Mouse (Mus musculus) embryonic facial prominence, embryonic 14.5 days (tissue): ENCODE measurements around the gene Lrrc8d. TPM values are rescaled to one million over a fixed set of nuclear protein-coding genes. Genes with fewer than 3 reads are reported as not detected.
"Not testable (repeated sequence)": the region's sequence is repeated elsewhere in the genome, so short reads cannot be mapped to it uniquely, and the experiment has no call there.

Source experiments
- ATAC-seq: fragments of 200-750 bp; cut with Nextera tagmentation; 2 replicates; pipeline ENCODE4 v1.8.0; 2017; ENCODE audit warnings: low read depth, moderate number of reproducible peaks, moderate TSS enrichment
- DNase-seq: peaks from one replicate; pipeline ENCODE4 v3.0.0-alpha.2; 2015; ENCODE audit warnings: low spot score
- H3K27ac ChIP-seq: fragments of 300-500 bp; sonication (generic); replicated peaks from 2 replicates; pipeline ENCODE4 v1.5.1; 2014; ENCODE audit warnings: low read depth, mild to moderate bottlenecking, low read length, moderate library complexity
- H3K27me3 ChIP-seq: fragments of 300-500 bp; sonication (generic); replicated peaks from 2 replicates; pipeline ENCODE4 v1.6.1; 2014; ENCODE audit warnings: low read length; ENCODE audit not compliant: control insufficient read depth, insufficient read depth
- H3K36me3 ChIP-seq: fragments of 300-500 bp; sonication (generic); 2 replicates; pipeline ENCODE4 v1.6.1; 2014; ENCODE audit warnings: low read length, mixed read lengths; ENCODE audit not compliant: control insufficient read depth, insufficient read depth
- H3K4me1 ChIP-seq: fragments of 300-500 bp; sonication (generic); 2 replicates; pipeline ENCODE4 v1.6.1; 2014; ENCODE audit warnings: antibody characterized with exemption, low read length; ENCODE audit not compliant: control insufficient read depth, insufficient read depth
- H3K4me2 ChIP-seq: fragments of 300-500 bp; sonication (generic); 2 replicates; pipeline ENCODE4 v1.6.1; 2014; ENCODE audit warnings: low read depth, mild to moderate bottlenecking, low read length, moderate library complexity, mixed read lengths
- H3K4me3 ChIP-seq: fragments of 300-500 bp; sonication (generic); 2 replicates; pipeline ENCODE4 v1.5.1; 2014; ENCODE audit warnings: low read depth, mild to moderate bottlenecking, low read length
- H3K9ac ChIP-seq: fragments of 300-500 bp; sonication (generic); 2 replicates; pipeline ENCODE4 v1.6.1; 2014; ENCODE audit warnings: low read depth, mild to moderate bottlenecking, low read length, moderate library complexity, mixed read lengths
- H3K9me3 ChIP-seq: fragments of 300-500 bp; sonication (generic); 2 replicates; pipeline ENCODE4 v1.6.1; 2016; ENCODE audit warnings: low read length; ENCODE audit not compliant: control insufficient read depth
- WGBS: fragments of 180-500 bp; shearing (Covaris S2); extraction: QIAGEN DNeasy Blood & Tissue Kit; methylation state at CpG from one replicate; pipeline ENCODE4 v1.1.7; 2014; 5-methylcytosine and 5-hydroxymethylcytosine counted together
- polyA plus RNA-seq: library from polyadenylated mRNA; unstranded; fragments of >200 nt; fragmentation: Nextera tagmentation; extraction: Ambion mirVana; gene quantifications from 2 replicates; pipeline ENCODE4 v1.2.1, GENCODE M21; 2014

Lrrc8d gene
- polyA plus RNA-seq, 1 experiment from 2014 or later, result 14.9 TPM

GRCm38 (mm10) chr5:105679921-105680843 is 19.6 kb upstream of the Lrrc8d start:
- Histone ChIP-seq H3K4me1 (no peaks in the 10 kb centered on the region), H3K4me3 (no peak overlapping the region), H3K36me3 (no peaks in the 10 kb centered on the region), H3K27me3 (no peaks in the 10 kb centered on the region), H3K9me3 (no peaks in the 10 kb centered on the region), H3K4me2 (no peak overlapping the region), H3K27ac (no peak overlapping the region), H3K9ac (no peak overlapping the region)
- DNase-seq, result no peak
- ATAC-seq, result no peak
- 48% methylated on average over 9 of the region's 9 CpGs for WGBS

GRCm38 (mm10) chr5:105682143-105682611 is 17.6 kb upstream of the Lrrc8d start:
- ATAC-seq, result no peak
- Histone ChIP-seq H3K4me1 (no peaks in the 10 kb centered on the region), H3K36me3 (no peaks in the 10 kb centered on the region), H3K9ac (no peak overlapping the region), H3K27ac (no peak overlapping the region), H3K4me2 (no peak overlapping the region), H3K9me3 (no peaks in the 10 kb centered on the region), H3K4me3 (no peak overlapping the region), H3K27me3 (no peaks in the 10 kb centered on the region)
- 66% methylated on average over 9 of the region's 9 CpGs for WGBS
- DNase-seq, result no peak

- 34% methylated on average over 4 of the region's 4 CpGs for WGBS
Observed at GRCm38 (mm10) chr5:105683912-105684350, 15.8 kb upstream of the Lrrc8d start.

DNA sequence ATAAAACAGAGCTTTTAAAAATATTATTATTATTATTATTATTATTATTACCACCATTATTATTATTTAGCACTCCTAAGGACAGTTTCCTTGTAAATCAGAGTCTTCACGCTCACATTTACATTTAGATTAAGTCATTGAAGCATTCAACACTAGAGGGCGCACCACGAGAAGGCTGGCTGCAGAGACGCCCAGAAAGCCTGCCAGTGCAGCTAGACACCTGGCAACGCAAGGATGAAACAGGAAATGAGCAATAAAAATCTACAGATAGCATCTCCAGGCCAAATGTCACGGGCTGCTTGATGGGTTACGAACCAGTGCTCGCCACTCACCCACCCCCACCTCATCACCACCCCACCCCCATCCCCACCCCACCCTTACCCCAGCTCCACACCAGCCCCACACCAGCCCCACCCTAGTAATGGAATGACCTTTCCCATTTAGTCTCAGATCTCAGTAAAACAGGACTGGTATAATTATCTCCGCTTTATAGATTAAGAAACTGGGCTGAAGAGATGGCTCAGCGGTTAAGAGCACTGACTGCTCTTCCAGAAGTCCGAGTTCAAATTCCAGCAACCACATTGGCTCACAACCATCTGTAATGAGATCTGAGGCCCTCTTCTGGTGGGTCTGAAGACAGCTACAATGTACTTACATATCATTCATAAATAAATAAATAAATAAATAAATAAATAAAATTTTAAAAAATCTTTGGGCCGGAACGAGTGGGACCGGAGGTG is 14.7 kb upstream of the Lrrc8d start:
- Histone ChIP-seq H3K4me2 (no peak overlapping the region), H3K4me1 (no peaks in the 10 kb centered on the region), H3K36me3 (no peaks in the 10 kb centered on the region), H3K9ac (no peak overlapping the region), H3K27ac (no peak overlapping the region), H3K27me3 (no peaks in the 10 kb centered on the region), H3K9me3 (no peaks in the 10 kb centered on the region), H3K4me3 (no peak overlapping the region)
- DNase-seq (peak; percentile 93), ATAC-seq (peak; percentile 38)
- WGBS, result 30% methylated on average over 14 of the region's 14 CpGs

More at GRCm38 (mm10) chr5:105683912-105684350, 15.8 kb upstream of the Lrrc8d start:
- H3K9ac ChIP-seq, result no peak overlapping the region
- H3K36me3 ChIP-seq, result no peaks in the 10 kb centered on the region
- H3K4me1 ChIP-seq, result no peaks in the 10 kb centered on the region
- no peaks in the 10 kb centered on the region for H3K9me3 ChIP-seq
- ATAC-seq (no peak), DNase-seq (no peak)
- no peak overlapping the region for H3K4me3 ChIP-seq
- H3K27ac ChIP-seq, result no peak overlapping the region
- H3K27me3 ChIP-seq, result no peaks in the 10 kb centered on the region
- H3K4me2 ChIP-seq, result no peak overlapping the region

- H3K9me3 ChIP-seq, H3K36me3 ChIP-seq, H3K9ac ChIP-seq, H3K4me1 ChIP-seq, H3K4me2 ChIP-seq, H3K27me3 ChIP-seq, H3K27ac ChIP-seq, DNase-seq, H3K4me3 ChIP-seq, ATAC-seq: not testable (repeated sequence)
- 76% methylated on average over 6 of the region's 7 CpGs for WGBS
Observed at GRCm38 (mm10) chr5:105685780-105686305, 13.9 kb upstream of the Lrrc8d start.

DNA sequence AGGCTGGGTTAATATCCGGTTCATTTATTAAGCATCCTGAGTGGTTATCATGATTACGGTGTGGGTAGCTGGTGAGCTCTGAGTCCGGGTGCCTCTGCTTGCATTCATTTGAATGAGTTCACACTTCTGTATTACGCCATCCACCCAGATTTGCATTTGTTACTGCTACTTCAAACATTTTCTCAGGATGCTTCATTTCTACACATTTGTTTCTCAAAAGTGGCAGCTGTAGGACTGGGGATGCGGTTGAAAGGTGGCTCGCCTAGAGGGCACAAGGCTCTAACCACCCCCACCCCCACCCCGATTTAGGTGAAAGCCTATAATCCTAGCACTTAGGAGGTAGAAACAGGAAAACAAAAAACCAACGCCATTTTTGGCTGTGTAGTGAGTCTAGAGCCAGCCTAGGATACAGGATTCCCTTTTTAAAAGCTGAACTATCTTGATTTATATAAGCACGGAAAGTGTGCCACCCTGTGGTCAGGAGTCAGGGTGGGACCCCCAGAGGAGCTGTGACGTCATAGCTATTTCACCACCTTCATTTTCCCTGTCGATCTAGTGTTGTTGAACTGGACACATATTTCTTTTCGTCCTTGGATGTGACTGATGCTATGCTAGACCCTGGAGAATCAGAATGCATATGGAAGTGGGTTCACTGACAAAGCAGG is 13.3 kb upstream of the Lrrc8d start:
- no peak for ATAC-seq
- no peaks in the 10 kb centered on the region for H3K9me3 ChIP-seq
- H3K4me1 ChIP-seq, result no peaks in the 10 kb centered on the region
- 61% methylated on average over 12 of the region's 12 CpGs for WGBS
- no peaks in the 10 kb centered on the region for H3K36me3 ChIP-seq
- H3K4me3 ChIP-seq, result no peak overlapping the region
- H3K4me2 ChIP-seq, result no peak overlapping the region
- no peaks in the 10 kb centered on the region for H3K27me3 ChIP-seq
- no peak overlapping the region for H3K9ac ChIP-seq
- DNase-seq, result no peak
- no peak overlapping the region for H3K27ac ChIP-seq

- Histone ChIP-seq H3K4me3 (no peak overlapping the region), H3K9me3 (no peaks in the 10 kb centered on the region), H3K27me3 (no peaks in the 10 kb centered on the region), H3K4me2 (no peak overlapping the region), H3K36me3 (no peaks in the 10 kb centered on the region), H3K9ac (no peak overlapping the region), H3K27ac (no peak overlapping the region), H3K4me1 (no peaks in the 10 kb centered on the region)
- DNase-seq, result no peak
- WGBS, result 69% methylated on average over 10 of the region's 10 CpGs
- no peak for ATAC-seq
Observed at GRCm38 (mm10) chr5:105690502-105691454, 9.0 kb upstream of the Lrrc8d start.
